Mouse (Mus musculus) heart, embryonic 12.5 days (tissue): ENCODE measurements at regions not wholly inside any gene's neighbourhood (a gene's known extent, or its start where the extent isn't known, plus 50 kb on each side); places are given as distances from the start of the nearest gene placed in this dataset.
"Not testable (repeated sequence)": the region's sequence is repeated elsewhere in the genome, so short reads cannot be mapped to it uniquely, and the experiment has no call there.

ENCODE experiments used
- ATAC-seq: fragments of 200-750 bp; cut with Nextera tagmentation; 2 replicates; pipeline ENCODE4 v1.8.0; 2017; ENCODE audit warnings: moderate TSS enrichment, moderate library complexity; ENCODE audit not compliant: insufficient number of reproducible peaks, low FRiP score
- H3K27ac ChIP-seq: fragments of 300-500 bp; sonication (generic); 2 replicates; pipeline ENCODE4 v1.5.1; 2016; ENCODE audit warnings: mild to moderate bottlenecking, moderate library complexity; ENCODE audit not compliant: poor library complexity, severe bottlenecking
- H3K27me3 ChIP-seq: fragments of 300-500 bp; sonication (generic); replicated peaks from 2 replicates; pipeline ENCODE4 v1.6.1; 2016; ENCODE audit warnings: mild to moderate bottlenecking, moderate library complexity
- H3K36me3 ChIP-seq: fragments of 300-500 bp; sonication (generic); 2 replicates; pipeline ENCODE4 v1.6.1; 2016; ENCODE audit warnings: mild to moderate bottlenecking, moderate library complexity
- H3K4me1 ChIP-seq: fragments of 300-500 bp; sonication (generic); replicated peaks from 2 replicates; pipeline ENCODE4 v1.6.1; 2016; ENCODE audit warnings: mild to moderate bottlenecking
- H3K4me2 ChIP-seq: fragments of 300-500 bp; sonication (generic); 2 replicates; pipeline ENCODE4 v1.6.1; 2016; ENCODE audit warnings: mild to moderate bottlenecking, moderate library complexity
- H3K4me3 ChIP-seq: fragments of 300-500 bp; sonication (generic); 2 replicates; pipeline ENCODE4 v1.5.1; 2016; ENCODE audit warnings: mild to moderate bottlenecking
- H3K9ac ChIP-seq: fragments of 300-500 bp; sonication (generic); 2 replicates; pipeline ENCODE4 v1.6.1; 2016; ENCODE audit warnings: mild to moderate bottlenecking, moderate library complexity
- H3K9me3 ChIP-seq: fragments of 300-500 bp; sonication (generic); replicated peaks from 2 replicates; pipeline ENCODE4 v1.6.1; 2016; ENCODE audit warnings: mild to moderate bottlenecking, moderate library complexity
- WGBS: fragments of 180-500 bp; shearing (Covaris S2); methylation state at CpG from one replicate; pipeline ENCODE4 v1.1.7; 2016; 5-methylcytosine and 5-hydroxymethylcytosine counted together

- peak overlapping the region; percentile 21 for H3K4me2 ChIP-seq
- H3K4me3 ChIP-seq: no peak overlapping the region
- ATAC-seq: no peak
- H3K36me3 ChIP-seq: no peaks in the 10 kb centered on the region
- no peaks in the 10 kb centered on the region for H3K9me3 ChIP-seq
- no peak overlapping the region for H3K9ac ChIP-seq
- 29% methylated on average over 15 of the region's 15 CpGs for WGBS
- peaks cover 38% of the 10 kb centered on the region for H3K27me3 ChIP-seq
- H3K27ac ChIP-seq: no peak overlapping the region
- peaks cover 6% of the 10 kb centered on the region for H3K4me1 ChIP-seq
These were observed 182.9 kb upstream of the Rpl38 start for GRCm38 (mm10) chr11:114485429-114485828.

- Histone ChIP-seq H3K9ac (no peak overlapping the region), H3K4me1 (peaks cover 6% of the 10 kb centered on the region), H3K27ac (no peak overlapping the region), H3K27me3 (peaks cover 32% of the 10 kb centered on the region), H3K36me3 (no peaks in the 10 kb centered on the region), H3K4me3 (no peak overlapping the region), H3K4me2 (no peak overlapping the region), H3K9me3 (no peaks in the 10 kb centered on the region)
- WGBS: 85% methylated on average over 4 of the region's 4 CpGs
- ATAC-seq: no peak
These were observed 183.7 kb upstream of the Rpl38 start for GRCm38 (mm10) chr11:114484668-114484953.

GRCm38 (mm10) chr11:114483823-114484667 lies 184.3 kb upstream of the Rpl38 start:
- peaks cover 7% of the 10 kb centered on the region for H3K4me1 ChIP-seq
- no peak overlapping the region for H3K4me2 ChIP-seq
- H3K27me3 ChIP-seq: peaks cover 28% of the 10 kb centered on the region; the same call in 1 of the 2 replicates
- 72% methylated on average over 12 of the region's 12 CpGs for WGBS
- H3K9ac ChIP-seq: no peak overlapping the region
- ATAC-seq: no peak
- no peak overlapping the region for H3K27ac ChIP-seq
- no peak overlapping the region for H3K4me3 ChIP-seq
- H3K36me3 ChIP-seq: no peaks in the 10 kb centered on the region
- no peaks in the 10 kb centered on the region for H3K9me3 ChIP-seq

GRCm38 (mm10) chr11:114483350-114483749 lies 185.0 kb upstream of the Rpl38 start:
- not testable (repeated sequence) for H3K4me3 ChIP-seq, H3K27ac ChIP-seq, H3K9me3 ChIP-seq, H3K9ac ChIP-seq, H3K4me2 ChIP-seq, ATAC-seq, H3K36me3 ChIP-seq
- 79% methylated on average over 7 of the region's 7 CpGs for WGBS
- Histone ChIP-seq H3K4me1 (peaks cover 11% of the 10 kb centered on the region), H3K27me3 (peaks cover 21% of the 10 kb centered on the region; the same call in 1 of the 2 replicates)

GRCm38 (mm10) chr11:114482070-114482469 lies 186.3 kb upstream of the Rpl38 start:
- Histone ChIP-seq H3K9me3 (no peaks in the 10 kb centered on the region), H3K27me3 (peaks cover 15% of the 10 kb centered on the region; the same call in 1 of the 2 replicates), H3K4me2 (no peak overlapping the region), H3K4me3 (no peak overlapping the region), H3K27ac (no peak overlapping the region), H3K4me1 (peaks cover 11% of the 10 kb centered on the region), H3K9ac (no peak overlapping the region), H3K36me3 (no peaks in the 10 kb centered on the region)
- no peak for ATAC-seq
- 75% methylated on average over 10 of the region's 10 CpGs for WGBS

- H3K4me2 ChIP-seq: no peak overlapping the region
- ATAC-seq: no peak
- peaks cover 12% of the 10 kb centered on the region; the same call in 1 of the 2 replicates for H3K27me3 ChIP-seq
- 52% methylated on average over 7 of the region's 7 CpGs for WGBS
- H3K4me3 ChIP-seq: no peak overlapping the region
- peaks cover 11% of the 10 kb centered on the region; the same call in 1 of the 2 replicates for H3K4me1 ChIP-seq
- no peaks in the 10 kb centered on the region for H3K9me3 ChIP-seq
- no peaks in the 10 kb centered on the region for H3K36me3 ChIP-seq
- no peak overlapping the region for H3K9ac ChIP-seq
- H3K27ac ChIP-seq: no peak overlapping the region
These were observed 187.3 kb upstream of the Rpl38 start for GRCm38 (mm10) chr11:114481037-114481436.

GRCm38 (mm10) chr11:114480119-114480540 lies 188.2 kb upstream of the Rpl38 start:
- H3K4me1 ChIP-seq: peaks cover 8% of the 10 kb centered on the region; the same call in 1 of the 2 replicates
- no peaks in the 10 kb centered on the region for H3K9me3 ChIP-seq
- H3K27me3 ChIP-seq: peaks cover 11% of the 10 kb centered on the region; the same call in 1 of the 2 replicates
- H3K27ac ChIP-seq: no peak overlapping the region
- H3K4me3 ChIP-seq: no peak overlapping the region
- no peak overlapping the region for H3K4me2 ChIP-seq
- no peak overlapping the region for H3K9ac ChIP-seq
- ATAC-seq: no peak
- WGBS: 81% methylated on average over 8 of the region's 8 CpGs
- H3K36me3 ChIP-seq: no peaks in the 10 kb centered on the region

- H3K27ac ChIP-seq: no peak overlapping the region
- H3K4me3 ChIP-seq: peak overlapping the region; percentile 12
These were observed 189.6 kb upstream of the Rpl38 start for GRCm38 (mm10) chr11:114478736-114479135.

GRCm38 (mm10) chr11:114477365-114477764 lies 191.0 kb upstream of the Rpl38 start:
- peaks cover 26% of the 10 kb centered on the region for H3K27me3 ChIP-seq
- 0 out of 2 replicates have a peak, but pooled peaks cover 5% of the 10 kb centered on the region for H3K4me1 ChIP-seq
- no peak overlapping the region for H3K4me3 ChIP-seq
- ATAC-seq: no peak
- H3K36me3 ChIP-seq: no peaks in the 10 kb centered on the region
- no peak overlapping the region for H3K27ac ChIP-seq
- H3K9ac ChIP-seq: no peak overlapping the region
- 56% methylated on average over 3 of the region's 3 CpGs for WGBS
- no peak overlapping the region for H3K4me2 ChIP-seq
- no peaks in the 10 kb centered on the region for H3K9me3 ChIP-seq

More at GRCm38 (mm10) chr11:114478736-114479135, 189.6 kb upstream of the Rpl38 start:
- H3K9me3 ChIP-seq: no peaks in the 10 kb centered on the region
- peaks cover 15% of the 10 kb centered on the region; the same call in 1 of the 2 replicates for H3K27me3 ChIP-seq
- H3K4me1 ChIP-seq: 0 out of 2 replicates have a peak, but pooled peaks cover 5% of the 10 kb centered on the region
- WGBS: 8% methylated on average over 7 of the region's 7 CpGs
- H3K36me3 ChIP-seq: no peaks in the 10 kb centered on the region
- no peak overlapping the region for H3K9ac ChIP-seq
- ATAC-seq: 0 out of 2 replicates have a peak, but pooled peaks have one; percentile 22
- H3K4me2 ChIP-seq: peak overlapping the region; percentile 55

- no peaks in the 10 kb centered on the region for H3K36me3 ChIP-seq
- no peak overlapping the region for H3K4me3 ChIP-seq
- H3K27ac ChIP-seq: no peak overlapping the region
- peaks cover 49% of the 10 kb centered on the region for H3K27me3 ChIP-seq
- WGBS: 16% methylated on average over 22 of the region's 22 CpGs
- H3K4me1 ChIP-seq: peaks cover 12% of the 10 kb centered on the region
- H3K9ac ChIP-seq: no peak overlapping the region
- ATAC-seq: no peak
- peak overlapping the region; percentile 1; the same call in 1 of the 2 replicates for H3K4me2 ChIP-seq
- H3K9me3 ChIP-seq: peaks cover 5% of the 10 kb centered on the region; the same call in 1 of the 2 replicates
These were observed 195.6 kb upstream of the Rpl38 start for GRCm38 (mm10) chr11:114472501-114473260.

- peak; percentile 71; the same call in 1 of the 2 replicates for ATAC-seq
- H3K4me1 ChIP-seq: peaks cover 14% of the 10 kb centered on the region
These were observed 199.9 kb upstream of the Rpl38 start for GRCm38 (mm10) chr11:114468394-114468793.

More at GRCm38 (mm10) chr11:114468394-114468793, 199.9 kb upstream of the Rpl38 start:
- Histone ChIP-seq H3K4me2 (peak overlapping the region; percentile 56), H3K4me3 (0 out of 2 replicates have a peak overlapping the region, but pooled peaks have one; percentile 15), H3K9me3 (peaks cover 5% of the 10 kb centered on the region; the same call in 1 of the 2 replicates), H3K36me3 (no peaks in the 10 kb centered on the region), H3K9ac (no peak overlapping the region), H3K27ac (peak overlapping the region; percentile 44), H3K27me3 (peaks cover 67% of the 10 kb centered on the region)
- 0% methylated on average over 8 of the region's 8 CpGs for WGBS
